Mouse (Mus musculus): ENCODE measurements around the gene Glyctk. TPM values are rescaled to one million over a fixed set of nuclear protein-coding genes. Genes with fewer than 3 reads are reported as not detected.
A peak's percentile ranks its signal among the peaks of the same experiment; 100 is the strongest.

Gene Glyctk
- 1.7 and 2.6 TPM in 2 replicates for polyA plus RNA-seq (2012; rRNA removed)

DNA sequence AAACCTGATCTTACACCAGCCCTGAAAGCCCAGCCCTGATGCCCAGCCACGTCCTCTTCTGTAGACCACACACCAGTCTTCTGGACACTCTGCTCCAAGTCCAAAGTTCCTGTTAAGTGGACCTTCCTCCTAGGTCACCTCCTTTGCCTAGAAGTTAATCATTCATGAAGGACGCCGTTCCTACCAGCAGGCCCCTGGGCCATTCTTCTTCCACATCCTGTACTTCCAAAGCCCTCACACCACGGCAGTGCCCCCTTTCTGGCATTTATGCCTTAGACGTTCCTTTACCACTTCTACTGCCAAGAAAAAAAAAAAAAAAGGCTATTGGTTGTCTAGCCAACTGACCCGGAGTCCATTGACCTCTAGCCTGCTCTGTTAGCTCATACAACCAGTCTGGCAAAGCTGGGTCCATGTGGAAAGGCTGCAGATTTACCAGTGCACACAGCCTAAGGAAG is at the start of gene Glyctk:
Gene Glyctk (minus strand): TSS at position 102 of the 455 bp plus-strand sequence.
- TF ChIP-seq CTCF (IDR thresholded peaks at IDR 0.05; ENCODE audit: insufficient read depth, low read length) (no peak), POLR2A (IDR thresholded peaks at IDR 0.05; ENCODE audit: borderline replicate concordance, extremely low read depth, low read depth, low read length) (no peak)
- no peak for DNase-seq
- H3K4me1 ChIP-seq (ENCODE audit: control insufficient read depth, insufficient read depth, low read length), result peaks cover 3% of the 10 kb centered on the region; the same call in 1 of the 2 replicates
- 73% methylated on average over 6 of the region's 6 CpGs for WGBS
- H3K4me3 ChIP-seq (replicated peaks; ENCODE audit: extremely low read depth, low read depth, low read length), result no peak within 1 kb of the TSS

DNA sequence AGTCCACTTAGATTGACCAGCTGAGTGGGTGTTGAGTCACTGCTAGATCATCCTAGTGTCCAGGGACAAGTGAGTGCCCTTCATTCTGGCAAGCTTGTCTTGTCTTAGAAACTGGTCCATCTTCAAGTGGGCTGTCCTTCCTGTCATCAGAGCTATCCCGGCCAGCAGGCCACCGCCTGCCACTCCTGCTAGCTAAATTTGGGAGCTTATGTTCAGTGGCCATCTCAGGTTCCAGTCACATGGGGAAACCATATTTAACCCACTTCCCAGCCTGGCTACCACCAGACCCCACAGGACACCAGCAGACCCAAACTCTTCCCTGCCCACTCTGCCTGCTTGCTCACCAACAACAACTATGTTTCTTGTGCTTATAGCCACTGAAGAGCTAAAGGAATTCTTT is 48.6 kb upstream of the Glyctk start:
- WGBS, result 47% methylated on average over 2 of the region's 2 CpGs
- no peak for TF ChIP-seq CTCF (IDR thresholded peaks at IDR 0.05; ENCODE audit: insufficient read depth, low read length)
- no peak for TF ChIP-seq POLR2A (IDR thresholded peaks at IDR 0.05; ENCODE audit: borderline replicate concordance, extremely low read depth, low read depth, low read length)
- Histone ChIP-seq H3K4me1 (ENCODE audit: control insufficient read depth, insufficient read depth, low read length) (peaks cover 21% of the 10 kb centered on the region), H3K4me3 (replicated peaks; ENCODE audit: extremely low read depth, low read depth, low read length) (no peak overlapping the region)
- no peak for DNase-seq

DNA sequence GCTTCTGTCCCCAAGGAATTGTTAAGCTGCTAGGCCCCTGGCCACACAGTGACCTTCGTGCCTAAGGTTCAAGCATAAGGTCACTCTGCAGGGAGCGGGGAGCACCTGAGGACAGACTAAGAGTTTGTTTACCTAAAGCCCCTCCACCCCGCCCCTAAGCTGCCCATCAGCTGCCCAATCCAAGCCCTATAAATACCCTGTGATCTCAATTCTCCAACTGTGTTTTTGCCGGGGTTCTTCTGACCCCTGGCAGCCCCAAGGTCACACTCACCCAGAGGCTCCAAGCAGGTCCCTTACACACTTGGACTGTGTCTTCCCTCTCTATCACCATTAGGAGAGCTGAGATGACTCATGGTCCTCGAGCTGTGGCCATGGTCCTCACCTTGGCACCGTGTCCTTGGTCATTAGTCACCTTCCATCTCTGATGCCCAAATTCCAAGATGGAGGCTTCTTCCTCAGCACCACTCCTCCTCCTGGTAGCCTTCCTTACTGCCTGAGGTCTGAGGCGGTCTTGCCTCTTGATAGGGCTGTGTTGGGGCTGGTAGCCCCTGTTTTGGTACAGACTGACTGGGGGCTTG is 47.9 kb upstream of the Glyctk start:
- TF ChIP-seq CTCF (IDR thresholded peaks at IDR 0.05; ENCODE audit: insufficient read depth, low read length) (no peak), POLR2A (IDR thresholded peaks at IDR 0.05; ENCODE audit: borderline replicate concordance, extremely low read depth, low read depth, low read length) (no peak)
- 70% methylated on average over 7 of the region's 7 CpGs for WGBS
- H3K4me1 ChIP-seq (ENCODE audit: control insufficient read depth, insufficient read depth, low read length), result peaks cover 18% of the 10 kb centered on the region
- H3K4me3 ChIP-seq (replicated peaks; ENCODE audit: extremely low read depth, low read depth, low read length), result no peak overlapping the region
- DNase-seq, result no peak

DNA sequence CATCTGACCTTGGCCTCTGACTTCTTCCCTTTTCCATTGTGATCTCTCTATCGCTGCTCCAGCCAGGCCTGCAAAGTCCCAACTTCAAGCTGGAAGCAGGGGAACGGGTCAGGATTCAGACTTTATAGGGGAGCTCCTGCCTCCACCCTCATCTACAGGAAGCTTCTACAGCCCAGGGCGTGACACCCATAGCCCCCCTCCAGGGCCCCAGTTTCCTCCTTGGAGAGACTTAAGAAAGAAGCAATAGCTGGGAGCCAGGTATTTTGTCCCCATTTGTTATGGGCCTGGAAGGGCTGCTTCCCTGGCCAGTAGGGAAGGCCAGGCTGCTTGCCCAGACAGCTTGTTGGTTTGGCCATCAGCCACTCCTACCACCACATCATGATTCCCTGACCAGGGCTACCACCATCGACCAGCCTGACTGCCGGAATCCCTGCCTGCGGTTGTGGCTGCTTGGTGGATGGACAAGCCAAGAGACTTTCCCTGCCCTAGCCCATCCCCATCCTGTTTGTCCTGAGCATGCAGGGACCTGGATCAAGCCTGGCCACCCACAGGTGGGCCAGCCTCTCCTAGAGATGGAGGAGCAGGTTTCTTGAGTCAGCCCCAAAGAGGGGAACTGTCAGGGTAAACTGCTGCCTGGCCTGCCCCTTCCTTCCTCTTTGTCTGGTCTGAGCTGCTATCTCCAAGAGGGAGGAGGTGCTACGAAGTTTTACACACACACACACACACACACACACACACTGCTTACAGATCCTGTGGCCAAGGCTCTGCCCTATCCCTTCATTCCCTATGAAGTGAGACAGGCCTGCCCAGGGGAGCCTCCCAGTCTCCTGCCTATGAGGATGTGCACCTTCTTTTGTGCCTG is 46.3 kb upstream of the Glyctk start:
- Histone ChIP-seq H3K4me1 (ENCODE audit: control insufficient read depth, insufficient read depth, low read length) (peaks cover 22% of the 10 kb centered on the region), H3K4me3 (replicated peaks; ENCODE audit: extremely low read depth, low read depth, low read length) (peak overlapping the region; percentile 7)
- 31% methylated on average over 7 of the region's 7 CpGs for WGBS
- TF ChIP-seq POLR2A (IDR thresholded peaks at IDR 0.05; ENCODE audit: borderline replicate concordance, extremely low read depth, low read depth, low read length), result no peak
- TF ChIP-seq CTCF (IDR thresholded peaks at IDR 0.05; ENCODE audit: insufficient read depth, low read length), result no peak
- DNase-seq, result no peak

DNA sequence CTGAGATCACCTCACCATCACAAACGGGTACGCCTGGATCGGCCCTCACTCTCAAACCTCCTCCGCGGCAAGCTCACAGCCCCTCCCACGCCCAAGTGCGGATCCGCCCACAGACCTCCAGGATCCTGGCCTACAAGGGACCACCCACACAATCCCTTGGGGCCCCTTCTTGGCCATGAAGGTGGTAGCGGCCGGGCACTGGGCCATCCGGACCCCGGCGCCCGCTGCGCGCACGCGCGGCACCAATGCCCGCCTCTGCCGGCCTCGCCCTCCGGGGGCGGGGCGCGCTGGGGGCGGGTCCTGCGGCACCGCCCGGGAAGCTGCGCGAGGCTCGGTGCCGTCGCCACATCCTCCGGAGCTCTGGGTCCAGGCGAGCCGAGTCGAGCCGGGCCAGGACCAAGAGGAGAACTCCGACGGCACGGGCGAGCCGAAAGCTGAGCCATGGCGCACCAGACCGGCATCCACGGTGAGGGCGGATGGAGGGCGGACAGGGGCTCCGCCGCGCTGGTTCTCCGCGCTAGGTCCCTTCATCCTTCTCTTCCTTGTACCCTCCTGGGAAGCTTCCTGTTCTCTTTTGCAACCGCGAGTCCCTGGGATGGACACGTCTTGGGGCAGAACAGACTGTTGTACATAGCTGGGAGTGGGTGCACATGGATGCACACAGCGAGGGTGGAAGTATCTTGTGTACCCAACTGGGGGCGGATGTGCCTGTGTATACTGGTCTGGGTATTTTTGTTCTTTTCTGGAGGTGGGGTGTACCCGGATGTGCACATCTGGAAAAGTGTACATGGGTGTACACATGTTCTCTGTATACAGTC is 45.1 kb upstream of the Glyctk start, which contains the start of gene Twf2:
Gene Twf2 (plus strand): TSS at position 290 of the 818 bp plus-strand sequence.
- TF ChIP-seq CTCF (IDR thresholded peaks at IDR 0.05; ENCODE audit: insufficient read depth, low read length) (no peak), POLR2A (IDR thresholded peaks at IDR 0.05; ENCODE audit: borderline replicate concordance, extremely low read depth, low read depth, low read length) (peak; percentile 68; the same call in 1 of the 2 replicates)
- Histone ChIP-seq H3K4me3 (replicated peaks; ENCODE audit: extremely low read depth, low read depth, low read length) (peak within 1 kb of the TSS; percentile 97), H3K4me1 (ENCODE audit: control insufficient read depth, insufficient read depth, low read length) (peaks cover 25% of the 10 kb centered on the region)
- WGBS, result under 1% methylated on average over 61 of the region's 61 CpGs
- peak; percentile 90 for DNase-seq

DNA sequence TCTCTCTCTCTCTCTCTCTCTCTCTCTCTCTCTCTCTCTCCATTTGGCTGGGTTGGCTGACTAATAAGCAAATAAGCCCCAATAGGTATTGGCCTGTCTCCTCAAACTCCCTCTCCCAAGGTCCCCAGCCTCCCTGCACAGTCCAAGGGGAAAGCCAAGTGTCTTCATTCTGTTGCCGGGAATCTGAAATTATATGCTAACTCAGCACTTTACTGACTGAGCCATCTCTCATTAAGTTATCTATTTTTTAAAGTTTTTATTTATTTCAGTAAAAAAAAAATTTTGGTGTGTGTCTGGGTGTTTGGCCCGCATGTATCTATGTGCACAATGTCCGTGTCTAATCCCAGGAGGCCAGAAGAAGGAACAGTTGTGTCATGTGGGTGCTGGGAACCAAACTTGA is 44.0 kb upstream of the Glyctk start:
- Histone ChIP-seq H3K4me1 (ENCODE audit: control insufficient read depth, insufficient read depth, low read length) (peaks cover 22% of the 10 kb centered on the region), H3K4me3 (replicated peaks; ENCODE audit: extremely low read depth, low read depth, low read length) (no peak overlapping the region)
- DNase-seq, result no peak
- 86% methylated on average over 3 of the region's 3 CpGs for WGBS
- no peak for TF ChIP-seq POLR2A (IDR thresholded peaks at IDR 0.05; ENCODE audit: borderline replicate concordance, extremely low read depth, low read depth, low read length)
- no peak for TF ChIP-seq CTCF (IDR thresholded peaks at IDR 0.05; ENCODE audit: insufficient read depth, low read length)

DNA sequence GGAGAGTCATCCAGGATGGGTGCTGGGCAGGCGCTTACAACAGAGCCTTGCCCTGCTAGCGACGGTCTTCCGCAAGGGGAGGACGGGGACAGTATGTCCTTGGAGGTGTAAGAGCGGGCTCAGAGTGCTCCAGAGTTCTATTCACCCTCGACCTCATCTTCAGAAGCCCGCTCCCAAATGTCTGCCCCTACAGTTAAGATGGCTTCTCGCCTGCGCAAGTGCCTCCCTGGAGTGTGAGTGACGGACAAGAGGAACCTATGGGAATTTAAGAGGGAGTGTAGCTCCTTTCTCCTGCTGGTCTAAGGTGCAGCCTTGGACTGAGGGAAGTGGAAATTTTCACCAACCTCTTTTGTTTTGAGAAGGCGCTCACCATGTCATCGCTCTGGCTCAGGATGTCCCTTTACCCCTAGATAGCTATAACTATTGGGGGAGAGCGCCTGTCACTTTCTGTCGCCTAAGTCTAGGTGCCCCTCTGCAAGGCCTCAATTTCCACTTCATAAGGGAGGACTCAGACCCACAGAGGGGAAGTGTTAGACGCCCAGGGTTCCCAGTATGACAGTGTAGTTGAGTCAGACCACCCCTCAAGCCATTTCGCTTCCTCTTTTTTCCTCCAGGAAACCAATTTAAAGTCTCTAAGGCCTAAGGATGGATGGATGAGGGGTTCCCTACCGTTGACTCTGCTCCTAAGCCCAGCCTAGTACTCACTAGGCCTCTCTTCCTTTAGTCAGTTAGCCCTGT is 41.8 kb upstream of the Glyctk start, which contains the start of gene Ppm1m:
Gene Ppm1m (minus strand): TSS at position 212 of the 738 bp plus-strand sequence.
- peak within 1 kb of the TSS; percentile 81 for H3K4me3 ChIP-seq (replicated peaks; ENCODE audit: extremely low read depth, low read depth, low read length)
- H3K4me1 ChIP-seq (ENCODE audit: control insufficient read depth, insufficient read depth, low read length), result peaks cover 13% of the 10 kb centered on the region
- DNase-seq, result no peak
- TF ChIP-seq CTCF (IDR thresholded peaks at IDR 0.05; ENCODE audit: insufficient read depth, low read length) (no peak), POLR2A (IDR thresholded peaks at IDR 0.05; ENCODE audit: borderline replicate concordance, extremely low read depth, low read depth, low read length) (no peak)
- 53% methylated on average over 18 of the region's 18 CpGs for WGBS

DNA sequence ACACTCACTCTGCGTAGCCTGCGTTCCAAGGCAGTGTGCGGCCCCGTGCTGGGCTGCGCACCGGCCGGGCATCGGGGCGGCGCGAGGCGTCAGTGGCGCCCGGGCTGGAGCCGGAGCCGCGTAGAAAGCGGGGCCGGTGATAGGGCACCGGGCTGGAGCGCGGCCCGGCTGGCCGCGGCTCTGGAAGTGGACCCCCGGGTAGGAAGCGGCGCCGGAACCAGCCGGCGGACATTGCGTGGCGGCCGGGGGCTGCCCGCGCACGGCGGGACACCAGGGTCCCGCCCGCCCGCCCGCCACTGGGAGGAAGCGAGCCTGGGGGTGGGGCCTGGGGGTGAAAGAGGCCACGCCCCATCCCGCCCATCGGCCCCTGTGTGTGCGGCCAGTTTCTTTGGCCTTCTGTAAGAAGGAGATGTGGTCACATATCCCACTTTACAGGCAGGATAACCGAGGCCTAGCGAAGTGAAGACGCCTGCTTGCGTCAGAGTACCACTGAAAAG is 41.1 kb upstream of the Glyctk start:
- TF ChIP-seq CTCF (IDR thresholded peaks at IDR 0.05; ENCODE audit: insufficient read depth, low read length) (no peak), POLR2A (IDR thresholded peaks at IDR 0.05; ENCODE audit: borderline replicate concordance, extremely low read depth, low read depth, low read length) (peak; percentile 60; the same call in 1 of the 2 replicates)
- Histone ChIP-seq H3K4me1 (ENCODE audit: control insufficient read depth, insufficient read depth, low read length) (peaks cover 9% of the 10 kb centered on the region), H3K4me3 (replicated peaks; ENCODE audit: extremely low read depth, low read depth, low read length) (peak overlapping the region; percentile 81)
- peak; percentile 80 for DNase-seq
- WGBS, result under 1% methylated on average over 49 of the region's 51 CpGs
